Mouse (Mus musculus): ENCODE data around the gene Harbi1. TPM values are rescaled to one million over a fixed set of nuclear protein-coding genes. Genes with fewer than 3 reads are reported as not detected.
"Not testable (repeated sequence)": the region's sequence is repeated elsewhere in the genome, so short reads cannot be mapped to it uniquely, and the experiment has no call there.

The Harbi1 gene
- polyA plus RNA-seq, 1 experiment from 2014 or later, result 9.1 TPM

DNA sequence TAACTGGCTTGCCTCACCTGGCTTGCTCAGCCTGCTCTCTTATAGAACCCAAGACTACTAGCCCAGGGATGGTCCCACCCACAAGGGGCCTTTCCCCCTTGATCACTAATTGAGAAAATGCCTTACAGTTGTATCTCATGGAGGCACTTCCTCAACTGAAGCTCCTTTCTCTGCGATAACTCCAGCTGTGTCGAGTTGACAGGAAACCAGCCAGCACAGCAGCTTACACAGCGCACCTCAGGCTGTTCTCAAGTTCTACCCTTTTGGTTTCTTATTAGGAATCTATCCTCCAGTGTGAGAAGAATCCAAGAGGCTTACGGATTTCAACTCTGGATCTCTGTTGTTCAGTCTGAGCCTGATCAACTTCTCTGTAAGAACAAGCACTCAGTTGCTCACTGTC lies 14.8 kb downstream of the Harbi1 start:
- WGBS (ENCODE audit: insufficient replicate concordance), result 12% methylated on average over 4 of the region's 4 CpGs
- not testable (repeated sequence) for H3K36me3 ChIP-seq (ENCODE audit: control insufficient read depth, insufficient read depth); H3K9me3 ChIP-seq (replicated peaks; ENCODE audit: control insufficient read depth, low read length); H3K4me1 ChIP-seq (ENCODE audit: control insufficient read depth, low read depth, low read length); H3K4me3 ChIP-seq (ENCODE audit: low read depth, low read length); H3K27me3 ChIP-seq (ENCODE audit: control insufficient read depth, insufficient read depth, low read depth, low read length); H3K9ac ChIP-seq (ENCODE audit: low read depth, low read length); ATAC-seq (ENCODE audit: low read depth); H3K27ac ChIP-seq (ENCODE audit: low read length)
- H3K4me2 ChIP-seq (ENCODE audit: low read depth, low read length), result 0 out of 2 replicates have a peak overlapping the region, but pooled peaks have one; percentile 3

DNA sequence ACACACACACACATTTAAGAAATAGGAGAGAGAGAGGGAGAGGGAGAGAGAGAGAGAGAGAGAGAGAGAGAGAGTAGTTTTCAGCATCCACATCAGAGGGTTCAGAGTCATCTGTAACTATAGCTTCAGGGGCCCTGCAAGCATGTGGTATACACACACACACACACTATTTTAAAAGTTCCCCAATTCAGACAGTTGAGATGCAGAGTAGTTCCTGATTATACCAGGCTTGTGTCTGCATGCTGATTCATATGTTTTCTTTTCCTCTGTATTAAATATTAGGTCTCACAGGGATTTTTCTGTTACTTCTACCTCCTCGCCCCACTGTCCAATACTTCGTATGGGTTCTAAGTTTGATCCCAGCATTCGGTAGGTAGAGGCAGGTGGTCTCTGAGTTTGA lies 16.4 kb downstream of the Harbi1 start:
- WGBS (ENCODE audit: insufficient replicate concordance), result 73% methylated on average over 3 of the region's 3 CpGs
- Histone ChIP-seq H3K4me3 (ENCODE audit: low read depth, low read length) (no peak overlapping the region), H3K4me2 (ENCODE audit: low read depth, low read length) (no peak overlapping the region), H3K4me1 (ENCODE audit: control insufficient read depth, low read depth, low read length) (no peaks in the 10 kb centered on the region; the same call in none of the 2 replicates), H3K9ac (ENCODE audit: low read depth, low read length) (no peak overlapping the region), H3K9me3 (replicated peaks; ENCODE audit: control insufficient read depth, low read length) (no peaks in the 10 kb centered on the region), H3K27me3 (ENCODE audit: control insufficient read depth, insufficient read depth, low read depth, low read length) (no peaks in the 10 kb centered on the region), H3K36me3 (ENCODE audit: control insufficient read depth, insufficient read depth) (no peaks in the 10 kb centered on the region), H3K27ac (ENCODE audit: low read length) (no peak overlapping the region)
- no peak for ATAC-seq (ENCODE audit: low read depth)

- H3K4me2 ChIP-seq (ENCODE audit: low read depth, low read length), result peak overlapping the region; percentile 61
- WGBS (ENCODE audit: insufficient replicate concordance), result 26% methylated on average over 4 of the region's 4 CpGs
- H3K36me3 ChIP-seq (ENCODE audit: control insufficient read depth, insufficient read depth), result no peaks in the 10 kb centered on the region
- no peaks in the 10 kb centered on the region for H3K27me3 ChIP-seq (ENCODE audit: control insufficient read depth, insufficient read depth, low read depth, low read length)
- H3K9me3 ChIP-seq (replicated peaks; ENCODE audit: control insufficient read depth, low read length), result no peaks in the 10 kb centered on the region
- ATAC-seq (ENCODE audit: low read depth), result no peak
- peak overlapping the region; percentile 99 for H3K4me3 ChIP-seq (ENCODE audit: low read depth, low read length)
- H3K27ac ChIP-seq (ENCODE audit: low read length), result no peak overlapping the region
- H3K4me1 ChIP-seq (ENCODE audit: control insufficient read depth, low read depth, low read length), result no peaks in the 10 kb centered on the region; the same call in none of the 2 replicates
- peak overlapping the region; percentile 97; the same call in 1 of the 2 replicates for H3K9ac ChIP-seq (ENCODE audit: low read depth, low read length)
These were observed 18.9 kb downstream of the Harbi1 start for GRCm38 (mm10) chr2:91729571-91729970.

GRCm38 (mm10) chr2:91729971-91730821 lies 19.5 kb downstream of the Harbi1 start, which contains the start of gene Ambra1:
TSS of gene Ambra1 (plus strand) at chr2:91730134.
- Histone ChIP-seq H3K36me3 (ENCODE audit: control insufficient read depth, insufficient read depth) (no peaks in the 10 kb centered on the region), H3K4me2 (ENCODE audit: low read depth, low read length) (peak within 1 kb of the TSS; percentile 61), H3K9me3 (replicated peaks; ENCODE audit: control insufficient read depth, low read length) (no peaks in the 10 kb centered on the region), H3K4me3 (ENCODE audit: low read depth, low read length) (peak within 1 kb of the TSS; percentile 99), H3K27me3 (ENCODE audit: control insufficient read depth, insufficient read depth, low read depth, low read length) (no peaks in the 10 kb centered on the region), H3K9ac (ENCODE audit: low read depth, low read length) (peak within 1 kb of the TSS; percentile 97), H3K27ac (ENCODE audit: low read length) (peak within 1 kb of the TSS; percentile 94), H3K4me1 (ENCODE audit: control insufficient read depth, low read depth, low read length) (no peaks in the 10 kb centered on the region; the same call in none of the 2 replicates)
- WGBS (ENCODE audit: insufficient replicate concordance), result under 1% methylated on average over 68 of the region's 68 CpGs
- ATAC-seq (ENCODE audit: low read depth), result peak; percentile 87

- Histone ChIP-seq H3K4me2 (ENCODE audit: low read depth, low read length) (no peak overlapping the region), H3K4me3 (ENCODE audit: low read depth, low read length) (no peak overlapping the region), H3K27ac (ENCODE audit: low read length) (no peak overlapping the region), H3K27me3 (ENCODE audit: control insufficient read depth, insufficient read depth, low read depth, low read length) (no peaks in the 10 kb centered on the region), H3K36me3 (ENCODE audit: control insufficient read depth, insufficient read depth) (no peaks in the 10 kb centered on the region), H3K9me3 (replicated peaks; ENCODE audit: control insufficient read depth, low read length) (no peaks in the 10 kb centered on the region), H3K9ac (ENCODE audit: low read depth, low read length) (no peak overlapping the region), H3K4me1 (ENCODE audit: control insufficient read depth, low read depth, low read length) (no peaks in the 10 kb centered on the region; the same call in 1 of the 2 replicates)
- 79% methylated on average over 5 of the region's 5 CpGs for WGBS (ENCODE audit: insufficient replicate concordance)
- no peak for ATAC-seq (ENCODE audit: low read depth)
These were observed 24.6 kb downstream of the Harbi1 start for GRCm38 (mm10) chr2:91735221-91735620.

GRCm38 (mm10) chr2:91739586-91739985 lies 28.9 kb downstream of the Harbi1 start:
- H3K27ac ChIP-seq (ENCODE audit: low read length), result no peak overlapping the region
- no peaks in the 10 kb centered on the region for H3K9me3 ChIP-seq (replicated peaks; ENCODE audit: control insufficient read depth, low read length)
- no peak overlapping the region for H3K4me3 ChIP-seq (ENCODE audit: low read depth, low read length)
- no peaks in the 10 kb centered on the region for H3K4me1 ChIP-seq (ENCODE audit: control insufficient read depth, low read depth, low read length)
- no peaks in the 10 kb centered on the region for H3K27me3 ChIP-seq (ENCODE audit: control insufficient read depth, insufficient read depth, low read depth, low read length)
- no peak overlapping the region for H3K4me2 ChIP-seq (ENCODE audit: low read depth, low read length)
- no peak for ATAC-seq (ENCODE audit: low read depth)
- WGBS (ENCODE audit: insufficient replicate concordance), result 97% methylated on average over 1 of the region's 1 CpGs
- no peaks in the 10 kb centered on the region for H3K36me3 ChIP-seq (ENCODE audit: control insufficient read depth, insufficient read depth)
- no peak overlapping the region for H3K9ac ChIP-seq (ENCODE audit: low read depth, low read length)

DNA sequence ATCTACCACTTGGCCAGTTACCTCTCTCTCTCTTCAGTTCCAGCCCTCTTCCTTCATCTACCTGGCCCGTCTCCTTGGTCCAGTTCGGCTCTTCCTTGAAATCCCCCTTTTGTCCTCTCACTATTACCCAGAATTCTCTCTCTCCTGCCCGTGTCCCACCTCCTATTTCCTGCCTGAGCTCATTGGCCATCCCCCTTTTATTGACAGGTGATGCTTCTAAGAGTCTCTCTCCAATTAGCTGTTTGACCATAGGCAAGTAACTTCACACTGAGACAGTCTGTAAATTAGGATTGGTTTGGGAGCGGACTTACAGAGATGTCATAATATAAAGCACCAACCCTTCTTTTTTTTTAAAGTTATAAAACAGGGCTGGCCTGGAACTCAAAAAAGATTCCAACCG lies 34.0 kb downstream of the Harbi1 start:
- Histone ChIP-seq H3K9me3 (replicated peaks; ENCODE audit: control insufficient read depth, low read length) (no peaks in the 10 kb centered on the region), H3K4me3 (ENCODE audit: low read depth, low read length) (no peak overlapping the region), H3K36me3 (ENCODE audit: control insufficient read depth, insufficient read depth) (no peaks in the 10 kb centered on the region), H3K27me3 (ENCODE audit: control insufficient read depth, insufficient read depth, low read depth, low read length) (no peaks in the 10 kb centered on the region), H3K9ac (ENCODE audit: low read depth, low read length) (no peak overlapping the region), H3K4me1 (ENCODE audit: control insufficient read depth, low read depth, low read length) (no peaks in the 10 kb centered on the region), H3K4me2 (ENCODE audit: low read depth, low read length) (no peak overlapping the region), H3K27ac (ENCODE audit: low read length) (no peak overlapping the region)
- WGBS (ENCODE audit: insufficient replicate concordance), result 80% methylated on average over 5 of the region's 5 CpGs
- no peak for ATAC-seq (ENCODE audit: low read depth)

GRCm38 (mm10) chr2:91749811-91750261 lies 39.2 kb downstream of the Harbi1 start:
- Histone ChIP-seq H3K9ac (ENCODE audit: low read depth, low read length) (no peak overlapping the region), H3K9me3 (replicated peaks; ENCODE audit: control insufficient read depth, low read length) (no peaks in the 10 kb centered on the region), H3K4me2 (ENCODE audit: low read depth, low read length) (no peak overlapping the region), H3K4me3 (ENCODE audit: low read depth, low read length) (no peak overlapping the region), H3K36me3 (ENCODE audit: control insufficient read depth, insufficient read depth) (no peaks in the 10 kb centered on the region), H3K27ac (ENCODE audit: low read length) (no peak overlapping the region), H3K27me3 (ENCODE audit: control insufficient read depth, insufficient read depth, low read depth, low read length) (no peaks in the 10 kb centered on the region), H3K4me1 (ENCODE audit: control insufficient read depth, low read depth, low read length) (peaks cover 3% of the 10 kb centered on the region)
- no peak for ATAC-seq (ENCODE audit: low read depth)
- 56% methylated on average over 2 of the region's 2 CpGs for WGBS (ENCODE audit: insufficient replicate concordance)

All from liver, embryonic 16.5 days (tissue).